In the genomic region with DNA sequence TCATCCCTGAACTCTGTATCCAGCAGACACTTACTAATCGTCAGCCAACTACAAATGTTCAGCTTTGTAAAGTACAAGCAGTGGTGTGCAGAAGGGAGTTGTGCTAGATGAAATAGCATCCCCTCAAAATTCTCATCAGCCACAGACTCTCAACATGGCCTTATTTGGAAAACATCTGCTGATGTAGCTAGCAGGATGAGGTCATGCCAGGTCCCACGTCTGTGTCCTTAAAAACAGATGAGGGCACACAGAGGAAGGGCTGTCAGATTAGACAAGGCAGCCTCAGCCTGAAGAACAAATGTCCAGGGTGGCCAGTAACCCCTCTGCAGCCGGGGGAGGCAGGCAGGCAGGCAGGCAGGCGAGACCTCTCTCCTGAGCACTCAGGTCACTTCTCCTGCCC, we compare ENCODE assay signal across 8 mouse cellular contexts. TPM values are rescaled to one million over a fixed set of nuclear protein-coding genes. Genes with fewer than 3 reads are reported as not detected.
A peak's percentile ranks its signal among the peaks of the same experiment; 100 is the strongest.
DNase-seq lines count a peak whose midpoint lies in the region; ATAC-seq and TF ChIP-seq lines count a peak whose summit lies in the region.
"Had no signal": no experiment of that assay in that cellular context is flagged by ENCODE, and none has a peak within 500 bp of the region (broad histone marks: within the 10 kb centered on the region; RNA-seq: fewer than 3 reads in every experiment).

No protein-coding gene starts in this region.

- TF ChIP-seq CTCF in spleen, adult 2 months (IDR thresholded peaks at IDR 0.05; ENCODE audit: extremely low read depth, insufficient read depth, insufficient read length, insufficient replicate concordance): no peak

- 0 out of 2 replicates have a peak overlapping the region, but pooled peaks have one; percentile 13 for H3K27ac ChIP-seq in spleen, adult 2 months (ENCODE audit: insufficient read depth, low read length)
- H3K27ac ChIP-seq in heart, embryonic 12.5 days (ENCODE audit: poor library complexity, severe bottlenecking): peak overlapping the region; percentile 93
- H3K27ac ChIP-seq in limb, embryonic 14.5 days (replicated peaks; ENCODE audit: low read depth, low read length): peak overlapping the region; percentile 76
- H3K27ac ChIP-seq: liver, embryonic 15.5 days had no signal

- peak overlapping the region; percentile 68 for H3K9ac ChIP-seq in heart, embryonic 12.5 days
- H3K9ac ChIP-seq in limb, embryonic 14.5 days (ENCODE audit: low read depth, low read length, severe bottlenecking): peak overlapping the region; percentile 25; the same call in 1 of the 2 replicates
- H3K9ac ChIP-seq: liver, embryonic 15.5 days had no signal

- H3K4me2 ChIP-seq in heart, embryonic 12.5 days: peak overlapping the region; percentile 37
- peak overlapping the region; percentile 9; the same call in 1 of the 2 replicates for H3K4me2 ChIP-seq in limb, embryonic 14.5 days (replicated peaks; ENCODE audit: low read depth, low read length, severe bottlenecking)
- H3K4me2 ChIP-seq: liver, embryonic 15.5 days had no signal

- ATAC-seq in heart, embryonic 12.5 days (ENCODE audit: insufficient number of reproducible peaks, low FRiP score): peak; percentile 59
- no peak for ATAC-seq in limb, embryonic 14.5 days (ENCODE audit: low FRiP score, low read depth)
- no peak for ATAC-seq in frontal cortex, adult (ENCODE audit: low TSS enrichment)

- DNase-seq in spleen, adult 2 months (ENCODE audit: low read depth in 1 of 2, low spot score in 2 of 2): no peak
- no peak for DNase-seq in spleen, postnatal 4 days (ENCODE audit: low spot score in 2 of 2)
- peak; percentile 43 for DNase-seq in limb, embryonic 14.5 days (ENCODE audit: low spot score)
- DNase-seq in ovary, postnatal 36 days (ENCODE audit: low spot score): no peak
- no peak for DNase-seq in ovary, postnatal 10 days (ENCODE audit: low spot score)

- TF ChIP-seq POLR2A in spleen, adult 2 months (IDR thresholded peaks at IDR 0.05; ENCODE audit: low read depth, low read length): no peak
- TF ChIP-seq POLR2A in limb, embryonic 14.5 days (IDR thresholded peaks at IDR 0.05; ENCODE audit: borderline replicate concordance, extremely low read depth, insufficient read depth, insufficient read length): no peak

- H3K27me3 ChIP-seq in spleen, adult 2 months (ENCODE audit: control insufficient read depth, insufficient read depth, low read length): no peaks in the 10 kb centered on the region
- H3K27me3 ChIP-seq in heart, embryonic 12.5 days (replicated peaks): no peaks in the 10 kb centered on the region
- no peaks in the 10 kb centered on the region for H3K27me3 ChIP-seq in limb, embryonic 14.5 days (ENCODE audit: control insufficient read depth, insufficient read depth, low read length)
- H3K27me3 ChIP-seq: liver, embryonic 15.5 days had no signal

- no peak overlapping the region for H3K4me3 ChIP-seq in spleen, adult 2 months (ENCODE audit: extremely low read depth, insufficient read depth, insufficient read length)
- H3K4me3 ChIP-seq in heart, embryonic 12.5 days: no peak overlapping the region
- H3K4me3 ChIP-seq in limb, embryonic 14.5 days (replicated peaks; ENCODE audit: low read length): no peak overlapping the region
- H3K4me3 ChIP-seq: liver, embryonic 15.5 days had no signal

- no peaks in the 10 kb centered on the region for H3K36me3 ChIP-seq in spleen, adult 2 months (ENCODE audit: control insufficient read depth, insufficient read depth, low read length)
- 0 out of 2 replicates have a peak, but pooled peaks cover 4% of the 10 kb centered on the region for H3K36me3 ChIP-seq in heart, embryonic 12.5 days
- no peaks in the 10 kb centered on the region for H3K36me3 ChIP-seq in limb, embryonic 14.5 days (ENCODE audit: control insufficient read depth, insufficient read depth, low read length)
- H3K36me3 ChIP-seq: liver, embryonic 15.5 days had no signal

- no peaks in the 10 kb centered on the region for H3K9me3 ChIP-seq in heart, embryonic 12.5 days (replicated peaks)
- no peaks in the 10 kb centered on the region for H3K9me3 ChIP-seq in limb, embryonic 14.5 days (ENCODE audit: control insufficient read depth, low read length)
- H3K9me3 ChIP-seq: liver, embryonic 15.5 days had no signal

- no peaks in the 10 kb centered on the region for H3K4me1 ChIP-seq in spleen, adult 2 months (ENCODE audit: control insufficient read depth, insufficient read depth, insufficient read length)
- peaks cover 74% of the 10 kb centered on the region for H3K4me1 ChIP-seq in heart, embryonic 12.5 days (replicated peaks)
- H3K4me1 ChIP-seq in limb, embryonic 14.5 days (ENCODE audit: control insufficient read depth, insufficient read depth, low read length): peaks cover 39% of the 10 kb centered on the region
- H3K4me1 ChIP-seq: liver, embryonic 15.5 days had no signal

- 67% methylated on average over 4 of the region's 4 CpGs for WGBS in spleen, adult 2 months
- WGBS in heart, embryonic 12.5 days: 9% methylated on average over 4 of the region's 4 CpGs
- 14% methylated on average over 4 of the region's 4 CpGs for WGBS in limb, embryonic 14.5 days

RNA-seq across cellular contexts. Expression of a gene that starts 56.8 kb away (rescaled TPM):
- 10.3 and 10.6 TPM in 2 replicates for polyA plus RNA-seq in spleen, adult 2 months (2012; rRNA removed)
- polyA plus RNA-seq in heart, embryonic 12.5 days (2016; fragmentation: Nextera tagmentation; extraction: Ambion mirVana): 58.5 and 63.8 TPM in 2 replicates
- 34.5 and 42.3 TPM in 2 replicates for polyA plus RNA-seq in limb, embryonic 14.5 days (2012; rRNA removed)
- polyA plus RNA-seq in limb, embryonic 14.5 days (2014; fragmentation: Nextera tagmentation; extraction: Ambion mirVana): 24.5 and 26.6 TPM in 2 replicates

Comparison
In these comparisons a context has a peak if more than half of its experiments do, and no peak if none do; other contexts are left out.
1. H3K27ac ChIP-seq: peak in every context shown above with its lines; median percentile 93 in heart, embryonic 12.5 days; 76 in limb, embryonic 14.5 days; 13 in spleen, adult 2 months.